Mouse (Mus musculus) MEL (cell line): ENCODE measurements around the gene Akain1. TPM values are rescaled to one million over a fixed set of nuclear protein-coding genes. Genes with fewer than 3 reads are reported as not detected.

ENCODE experiments used
- DNase-seq: peaks from one replicate; pipeline ENCODE4 v3.0.0; 2011; ENCODE audit warnings: low read depth, low spot score
- H3K27ac ChIP-seq: 2 replicates; pipeline ENCODE4 v1.5.1; 2012; ENCODE audit warnings: low read depth, mild to moderate bottlenecking, control low read depth, low read length, moderate library complexity; ENCODE audit not compliant: control insufficient read depth
- H3K27me3 ChIP-seq, 2 experiments: fragments of 150-350 bp in 1 of 2; sonication (generic) in 1 of 2; 2 replicates each; pipeline ENCODE4 v1.6.1; 2012; ENCODE audit warnings: low read length in 2 of 2, mild to moderate bottlenecking in 2 of 2, improper control_type of control experiment in 1 of 2, moderate library complexity in 1 of 2; ENCODE audit not compliant: insufficient read depth in 2 of 2, control insufficient read depth in 1 of 2
- H3K36me3 ChIP-seq, 2 experiments: 2 replicates each; pipeline ENCODE4 v1.6.1; 2012 to 2014; ENCODE audit warnings: low read length in 2 of 2, improper control_type of control experiment in 1 of 2, inconsistent platforms in 1 of 2, mild to moderate bottlenecking in 1 of 2; ENCODE audit not compliant: insufficient read depth in 2 of 2, control insufficient read depth in 1 of 2
- H3K4me1 ChIP-seq, 2 experiments: fragments of 150-350 bp in 1 of 2; sonication (generic) in 1 of 2; 2 replicates each; pipeline ENCODE4 v1.6.1; 2012; ENCODE audit warnings: low read length in 2 of 2, improper control_type of control experiment in 1 of 2, mild to moderate bottlenecking in 1 of 2; ENCODE audit not compliant: insufficient read depth in 2 of 2, control insufficient read depth in 1 of 2
- H3K4me3 ChIP-seq, 2 experiments: fragments of 150-350 bp in 1 of 2; sonication (generic) in 1 of 2; 2 replicates each; pipeline ENCODE4 v1.5.1; 2012; ENCODE audit warnings: low read depth in 2 of 2, low read length in 2 of 2, mild to moderate bottlenecking in 2 of 2, moderate library complexity in 2 of 2, control low read depth in 1 of 2, improper control_type of control experiment in 1 of 2; ENCODE audit not compliant: control insufficient read depth in 1 of 2, insufficient read depth in 1 of 2
- H3K79me2 ChIP-seq: 2 replicates; pipeline ENCODE4 v1.6.1; 2012; ENCODE audit warnings: mild to moderate bottlenecking, low read length, moderate library complexity; ENCODE audit not compliant: control insufficient read depth, poor library complexity, insufficient read depth
- H3K9ac ChIP-seq: 2 replicates; pipeline ENCODE4 v1.6.1; 2012; ENCODE audit warnings: low read depth, mild to moderate bottlenecking, control low read depth, low read length, moderate library complexity; ENCODE audit not compliant: control insufficient read depth, poor library complexity, severe bottlenecking
- H3K9me3 ChIP-seq: fragments of 150-350 bp; sonication (generic); replicated peaks from 2 replicates; pipeline ENCODE4 v1.6.1; 2012; ENCODE audit warnings: mild to moderate bottlenecking, low read length, improper control_type of control experiment, moderate library complexity; ENCODE audit not compliant: insufficient read depth
- BHLHE40 ChIP-seq: IDR thresholded peaks from 2 replicates; pipeline ENCODE4 v1.6.1; 2012; ENCODE audit warnings: low read depth, mild to moderate bottlenecking, inconsistent platforms, low read length, improper control_type of control experiment, borderline replicate concordance
- CHD1 ChIP-seq: IDR thresholded peaks from 2 replicates; pipeline ENCODE4 v1.6.1; 2012; ENCODE audit warnings: low read depth, mild to moderate bottlenecking, inconsistent platforms, low read length, improper control_type of control experiment
- E2F4 ChIP-seq: IDR thresholded peaks from 2 replicates; pipeline ENCODE4 v1.6.1; 2011; ENCODE audit warnings: low read depth, low read length, improper control_type of control experiment, borderline replicate concordance
- EP300 ChIP-seq, 2 experiments: IDR thresholded peaks; 2 replicates each; pipeline ENCODE4 v1.6.1; 2011; ENCODE audit warnings: improper control_type of control experiment in 2 of 2, low read length in 2 of 2, low read depth in 1 of 2, mild to moderate bottlenecking in 1 of 2
- GATA1 ChIP-seq: IDR thresholded peaks from 2 replicates; pipeline ENCODE4 v1.6.1; 2011; ENCODE audit warnings: low read depth, low read length, improper control_type of control experiment
- JUND ChIP-seq: IDR thresholded peaks from 2 replicates; pipeline ENCODE4 v1.6.1; 2011; ENCODE audit warnings: low read depth, mild to moderate bottlenecking, improper control_type of control experiment, low read length
- KAT2A ChIP-seq: conservative IDR thresholded peaks from 2 replicates; pipeline ENCODE4 v1.6.1; 2012; ENCODE audit warnings: low read depth, low read length, improper control_type of control experiment, inconsistent platforms
- MAX ChIP-seq: IDR thresholded peaks from 2 replicates; pipeline ENCODE4 v1.6.1; 2011; ENCODE audit warnings: low read length, improper control_type of control experiment
- MEF2A ChIP-seq: IDR thresholded peaks from 2 replicates; pipeline ENCODE4 v1.6.1; 2014; ENCODE audit warnings: low read depth, mild to moderate bottlenecking, inconsistent platforms, low read length, improper control_type of control experiment; ENCODE audit not compliant: poor library complexity, insufficient replicate concordance, severe bottlenecking; ENCODE audit errors: extremely low read depth
- MYC ChIP-seq: IDR thresholded peaks from 2 replicates; pipeline ENCODE4 v1.6.1; 2011; ENCODE audit warnings: low read depth, mild to moderate bottlenecking, low read length, improper control_type of control experiment, moderate library complexity
- NRF1 ChIP-seq: IDR thresholded peaks from 2 replicates; pipeline ENCODE4 v1.6.1; 2014; ENCODE audit warnings: low read depth, mild to moderate bottlenecking, inconsistent platforms, low read length, improper control_type of control experiment, moderate library complexity; ENCODE audit not compliant: poor library complexity, insufficient read depth, severe bottlenecking
- POLR2A ChIP-seq, 2 experiments: IDR thresholded peaks; 2 replicates each; pipeline ENCODE4 v1.6.1; 2011 to 2012; ENCODE audit warnings: low read length in 2 of 2, mild to moderate bottlenecking in 2 of 2, control low read depth in 1 of 2, improper control_type of control experiment in 1 of 2, low read depth in 1 of 2, moderate library complexity in 1 of 2; ENCODE audit not compliant: control insufficient read depth in 1 of 2, insufficient read depth in 1 of 2, poor library complexity in 1 of 2
- POLR2AphosphoS2 ChIP-seq: IDR thresholded peaks from 2 replicates; pipeline ENCODE4 v1.6.1; 2011; ENCODE audit warnings: low read length, improper control_type of control experiment
- POLR2AphosphoS5 ChIP-seq: IDR thresholded peaks from 2 replicates; pipeline ENCODE4 v1.6.1; 2012; ENCODE audit warnings: low read depth, borderline replicate concordance, mild to moderate bottlenecking, inconsistent platforms, low read length, moderate library complexity, mixed read lengths
- SIN3A ChIP-seq: IDR thresholded peaks from 2 replicates; pipeline ENCODE4 v1.6.1; 2012; ENCODE audit warnings: low read length, improper control_type of control experiment, inconsistent platforms
- TAL1 ChIP-seq: IDR thresholded peaks from 2 replicates; pipeline ENCODE4 v1.6.1; 2012; ENCODE audit warnings: mild to moderate bottlenecking, inconsistent platforms, low read length, moderate library complexity, mixed read lengths
- TCF12 ChIP-seq: IDR thresholded peaks from 2 replicates; pipeline ENCODE4 v1.6.1; 2014; ENCODE audit warnings: low read depth, mild to moderate bottlenecking, inconsistent platforms, low read length, improper control_type of control experiment, moderate library complexity
- UBTF ChIP-seq: IDR thresholded peaks from 2 replicates; pipeline ENCODE4 v1.6.1; 2012; ENCODE audit warnings: low read depth, mild to moderate bottlenecking, inconsistent platforms, low read length, improper control_type of control experiment, moderate library complexity, borderline replicate concordance; ENCODE audit not compliant: insufficient read depth
- USF1 ChIP-seq: IDR thresholded peaks from 2 replicates; pipeline ENCODE4 v1.6.1; 2014; ENCODE audit warnings: low read depth, mild to moderate bottlenecking, inconsistent platforms, low read length, improper control_type of control experiment, moderate library complexity
- USF2 ChIP-seq, 2 experiments: IDR thresholded peaks; 2 replicates each; pipeline ENCODE4 v1.6.1; 2011 to 2012; ENCODE audit warnings: improper control_type of control experiment in 2 of 2, low read length in 2 of 2, borderline replicate concordance in 1 of 2, inconsistent platforms in 1 of 2, low read depth in 1 of 2, mild to moderate bottlenecking in 1 of 2; ENCODE audit not compliant: insufficient read depth in 1 of 2
- ZNF384 ChIP-seq: IDR thresholded peaks from 2 replicates; pipeline ENCODE4 v1.6.1; 2012; ENCODE audit warnings: low read depth, mild to moderate bottlenecking, inconsistent platforms, low read length, improper control_type of control experiment
- polyA plus RNA-seq, 2 experiments: library from polyadenylated mRNA; stranded (reverse) in 1 of 2; unstranded in 1 of 2; fragments of >175 nt in 1 of 2; fragments of >200 nt in 1 of 2; gene quantifications; 2 replicates each; pipeline versions ENCODE4 v1.2.1 to v1.2.4; 2012; ENCODE audit warnings: low replicate concordance in 2 of 2, low read depth in 1 of 2; ENCODE audit not compliant: insufficient read length in 2 of 2, insufficient read depth in 1 of 2, missing spikeins in 1 of 2
- total RNA-seq: library from RNA; depleted of rRNA; stranded (reverse); fragments of 300-350 nt; gene quantifications from 2 replicates; pipeline ENCODE4 v1.2.3, GENCODE M21; 2012

The Akain1 gene
- total and polyA plus RNA-seq, 3 experiments: not detected

GRCm38 (mm10) chr17:69479261-69479660 lies 40.1 kb downstream of the Akain1 start:
- no peak overlapping the region for H3K9ac ChIP-seq
- no peaks in the 10 kb centered on the region for H3K9me3 ChIP-seq
- no peak overlapping the region for H3K27ac ChIP-seq
- no peaks in the 10 kb centered on the region for H3K79me2 ChIP-seq
- TF ChIP-seq EP300 (IDR thresholded peaks at IDR 0.05; ENCODE audit: low read depth in 1 of 2, low read length in 2 of 2): no peak
- H3K36me3 ChIP-seq: no peaks in the 10 kb centered on the region
- H3K4me3 ChIP-seq: no peak overlapping the region
- H3K4me1 ChIP-seq: no peaks in the 10 kb centered on the region
- H3K27me3 ChIP-seq: no peaks in the 10 kb centered on the region
- no peak for DNase-seq

GRCm38 (mm10) chr17:69487116-69487515 lies 48.0 kb downstream of the Akain1 start:
- H3K9me3 ChIP-seq: no peaks in the 10 kb centered on the region
- H3K4me1 ChIP-seq: no peaks in the 10 kb centered on the region
- H3K27ac ChIP-seq: no peak overlapping the region
- H3K79me2 ChIP-seq: no peaks in the 10 kb centered on the region
- no peak overlapping the region for H3K9ac ChIP-seq
- H3K4me3 ChIP-seq: no peak overlapping the region
- no peak for DNase-seq
- TF ChIP-seq MAX: no peak
- no peak for TF ChIP-seq TCF12
- TF ChIP-seq USF1: no peak
- H3K27me3 ChIP-seq: no peaks in the 10 kb centered on the region
- no peaks in the 10 kb centered on the region for H3K36me3 ChIP-seq

DNA sequence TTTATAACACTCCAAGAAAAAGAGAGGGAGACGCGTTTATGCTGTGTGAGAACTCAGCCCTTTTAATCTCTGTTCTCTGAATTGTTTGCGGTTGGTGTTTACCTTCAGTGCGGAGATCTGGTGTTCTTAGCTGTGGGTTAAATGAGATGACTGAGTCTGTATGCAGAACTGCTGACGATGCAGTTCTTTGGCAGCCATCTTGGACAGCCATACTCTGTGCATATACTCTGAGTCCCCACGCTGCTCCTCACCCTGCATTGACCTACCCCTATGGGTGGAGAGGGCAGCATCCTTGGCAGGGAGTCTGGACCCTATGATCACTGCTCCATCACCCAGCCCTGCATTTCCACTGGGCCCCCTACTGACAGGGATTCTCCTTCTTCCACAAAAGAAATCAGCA lies 48.8 kb downstream of the Akain1 start:
- no peaks in the 10 kb centered on the region for H3K4me1 ChIP-seq
- H3K79me2 ChIP-seq: no peaks in the 10 kb centered on the region
- H3K9me3 ChIP-seq: no peaks in the 10 kb centered on the region
- no peaks in the 10 kb centered on the region for H3K36me3 ChIP-seq
- DNase-seq: no peak
- H3K9ac ChIP-seq: no peak overlapping the region
- H3K27ac ChIP-seq: no peak overlapping the region
- TF ChIP-seq BHLHE40: no peak
- no peak for TF ChIP-seq MEF2A
- TF ChIP-seq GATA1: no peak
- TF ChIP-seq NRF1: no peak
- no peak for TF ChIP-seq TAL1
- TF ChIP-seq ZNF384: no peak
- TF ChIP-seq POLR2AphosphoS2: no peak
- TF ChIP-seq E2F4: no peak
- no peak for TF ChIP-seq KAT2A
- TF ChIP-seq MAX: no peak
- TF ChIP-seq UBTF: no peak
- TF ChIP-seq SIN3A: no peak
- TF ChIP-seq POLR2AphosphoS5: no peak
- TF ChIP-seq USF1: no peak
- no peak for TF ChIP-seq POLR2A (IDR thresholded peaks at IDR 0.05; ENCODE audit: control insufficient read depth in 1 of 2, insufficient read depth in 1 of 2, low read depth in 1 of 2, low read length in 2 of 2, poor library complexity in 1 of 2)
- TF ChIP-seq JUND: no peak
- TF ChIP-seq USF2 (IDR thresholded peaks at IDR 0.05; ENCODE audit: borderline replicate concordance in 1 of 2, insufficient read depth in 1 of 2, low read depth in 1 of 2, low read length in 2 of 2): no peak
- no peak for TF ChIP-seq MYC
- no peak for TF ChIP-seq CHD1
- H3K4me3 ChIP-seq: no peak overlapping the region
- no peaks in the 10 kb centered on the region for H3K27me3 ChIP-seq
